Mouse (Mus musculus) CH12.LX (cell line): ENCODE data around the gene Ror1. TPM values are rescaled to one million over a fixed set of nuclear protein-coding genes. Genes with fewer than 3 reads are reported as not detected.

ENCODE experiments used
- DNase-seq: peaks from one replicate; pipeline ENCODE4 v3.0.0-alpha.2; 2013; ENCODE audit errors: extremely low read depth
- H3K27ac ChIP-seq: 2 replicates; pipeline ENCODE4 v1.5.1; 2012; ENCODE audit warnings: low read depth, mild to moderate bottlenecking, control low read depth, moderate library complexity; ENCODE audit not compliant: insufficient read depth
- H3K27me3 ChIP-seq: replicated peaks from 2 replicates; pipeline ENCODE3; 2012; ENCODE audit warnings: inconsistent platforms
- H3K36me3 ChIP-seq, 2 experiments: replicated peaks in 1 of 2; 2 replicates each; pipeline versions ENCODE3 to v1.6.1; 2012; ENCODE audit warnings: inconsistent platforms in 1 of 2, low read length in 1 of 2, mild to moderate bottlenecking in 1 of 2, mixed read lengths in 1 of 2, moderate library complexity in 1 of 2; ENCODE audit not compliant: control insufficient read depth in 1 of 2, insufficient read depth in 1 of 2
- H3K4me1 ChIP-seq, 2 experiments: 2 replicates each; pipeline ENCODE4 v1.6.1; 2012; ENCODE audit warnings: inconsistent platforms in 1 of 2, moderate library complexity in 1 of 2; ENCODE audit not compliant: insufficient read depth in 2 of 2, control insufficient read depth in 1 of 2
- H3K4me2 ChIP-seq: 2 replicates; pipeline ENCODE4 v1.6.1; 2012; ENCODE audit warnings: low read depth, mild to moderate bottlenecking, control low read depth; ENCODE audit not compliant: poor library complexity, insufficient read depth, severe bottlenecking
- H3K4me3 ChIP-seq, 3 experiments: fragments of 150-350 bp in 1 of 3; sonication (generic) in 1 of 3; replicated peaks in 1 of 3; 2 replicates each; pipeline versions ENCODE3 to v1.5.1; 2011 to 2012; ENCODE audit warnings: low read depth in 2 of 3, low read length in 2 of 3, mild to moderate bottlenecking in 2 of 3, moderate library complexity in 2 of 3, control low read depth in 1 of 3, improper control_type of control experiment in 1 of 3, inconsistent platforms in 1 of 3, mixed read lengths in 1 of 3; ENCODE audit not compliant: poor library complexity in 1 of 3
- H3K79me2 ChIP-seq: replicated peaks from 2 replicates; pipeline ENCODE4 v1.6.1; 2012; ENCODE audit warnings: mild to moderate bottlenecking, moderate library complexity; ENCODE audit not compliant: control insufficient read depth, poor library complexity, insufficient read depth, severe bottlenecking; ENCODE audit errors: extremely low read depth
- H3K9ac ChIP-seq: 2 replicates; pipeline ENCODE4 v1.6.1; 2012; ENCODE audit warnings: low read depth, mild to moderate bottlenecking, control low read depth, moderate library complexity; ENCODE audit not compliant: insufficient read depth
- H3K9me3 ChIP-seq: replicated peaks from 2 replicates; pipeline ENCODE3; 2012; ENCODE audit warnings: low read length, inconsistent platforms, mixed read lengths
- BHLHE40 ChIP-seq: IDR thresholded peaks from 2 replicates; pipeline ENCODE4 v1.6.1; 2011; ENCODE audit warnings: mild to moderate bottlenecking, low read depth, low read length, improper control_type of control experiment
- CHD1 ChIP-seq: IDR thresholded peaks from 2 replicates; pipeline ENCODE4 v1.6.1; 2012; ENCODE audit warnings: low read depth, low read length, improper control_type of control experiment, inconsistent platforms
- CHD2 ChIP-seq: IDR thresholded peaks from 2 replicates; pipeline ENCODE4 v1.6.1; 2011; ENCODE audit warnings: low read length, improper control_type of control experiment
- CTCF ChIP-seq, 2 experiments: IDR thresholded peaks in 1 of 2; conservative IDR thresholded peaks in 1 of 2; 2 replicates each; pipeline ENCODE4 v1.5.1; 2011 to 2012; ENCODE audit warnings: low read depth in 2 of 2, low read length in 2 of 2, improper control_type of control experiment in 1 of 2, inconsistent platforms in 1 of 2, mild to moderate bottlenecking in 1 of 2, moderate library complexity in 1 of 2
- E2F4 ChIP-seq: IDR thresholded peaks from 2 replicates; pipeline ENCODE4 v1.6.1; 2011; ENCODE audit warnings: low read depth, low read length, improper control_type of control experiment; ENCODE audit not compliant: insufficient replicate concordance
- EP300 ChIP-seq: IDR thresholded peaks from 2 replicates; pipeline ENCODE4 v1.6.1; 2011; ENCODE audit warnings: low read length, improper control_type of control experiment
- HCFC1 ChIP-seq: IDR thresholded peaks from 2 replicates; pipeline ENCODE4 v1.6.1; 2012; ENCODE audit warnings: low read depth, mild to moderate bottlenecking, inconsistent platforms, low read length, improper control_type of control experiment
- JUN ChIP-seq: IDR thresholded peaks from 2 replicates; pipeline ENCODE4 v1.6.1; 2011; ENCODE audit warnings: low read depth, mild to moderate bottlenecking, low read length, improper control_type of control experiment, moderate library complexity; ENCODE audit not compliant: insufficient read depth
- KAT2A ChIP-seq: IDR thresholded peaks from 2 replicates; pipeline ENCODE4 v1.6.1; 2012; ENCODE audit warnings: low read length, improper control_type of control experiment, inconsistent platforms; ENCODE audit not compliant: insufficient replicate concordance
- MAX ChIP-seq: IDR thresholded peaks from 2 replicates; pipeline ENCODE4 v1.6.1; 2011; ENCODE audit warnings: low read length, improper control_type of control experiment
- MAZ ChIP-seq: IDR thresholded peaks from 2 replicates; pipeline ENCODE4 v1.6.1; 2012; ENCODE audit warnings: low read depth, mild to moderate bottlenecking, inconsistent platforms, low read length, improper control_type of control experiment, moderate library complexity
- MEF2A ChIP-seq: IDR thresholded peaks from 2 replicates; pipeline ENCODE4 v1.6.1; 2014; ENCODE audit warnings: low read depth, mild to moderate bottlenecking, inconsistent platforms, low read length, improper control_type of control experiment, borderline replicate concordance
- MYC ChIP-seq: IDR thresholded peaks from 2 replicates; pipeline ENCODE4 v1.6.1; 2011; ENCODE audit warnings: low read depth, mild to moderate bottlenecking, improper control_type of control experiment, low read length
- POLR2A ChIP-seq: IDR thresholded peaks from 2 replicates; pipeline ENCODE4 v1.6.1; 2011; ENCODE audit warnings: low read depth, mild to moderate bottlenecking, improper control_type of control experiment, low read length
- RCOR1 ChIP-seq: conservative IDR thresholded peaks from 2 replicates; pipeline ENCODE4 v1.6.1; 2012; ENCODE audit warnings: low read depth, mild to moderate bottlenecking, inconsistent platforms, low read length, improper control_type of control experiment
- SIN3A ChIP-seq: IDR thresholded peaks from 2 replicates; pipeline ENCODE4 v1.6.1; 2012; ENCODE audit warnings: low read length, improper control_type of control experiment, inconsistent platforms
- TBP ChIP-seq: conservative IDR thresholded peaks from 2 replicates; pipeline ENCODE4 v1.6.1; 2011; ENCODE audit warnings: low read depth, low read length, improper control_type of control experiment
- TCF12 ChIP-seq: IDR thresholded peaks from 2 replicates; pipeline ENCODE4 v1.6.1; 2014; ENCODE audit warnings: low read depth, mild to moderate bottlenecking, inconsistent platforms, low read length, improper control_type of control experiment
- USF1 ChIP-seq: IDR thresholded peaks from 2 replicates; pipeline ENCODE4 v1.6.1; 2014; ENCODE audit warnings: low read depth, mild to moderate bottlenecking, inconsistent platforms, low read length, improper control_type of control experiment
- USF2 ChIP-seq: conservative IDR thresholded peaks from 2 replicates; pipeline ENCODE4 v1.6.1; 2011; ENCODE audit warnings: low read depth, low read length, improper control_type of control experiment
- ZC3H11A ChIP-seq: IDR thresholded peaks from 2 replicates; pipeline ENCODE4 v1.6.1; 2012; ENCODE audit warnings: low read depth, mild to moderate bottlenecking, inconsistent platforms, low read length, improper control_type of control experiment
- dilution Hi-C: fragments of 300-500 bp; cut with MboI; formaldehyde crosslinking; loops from 2 replicates; pipeline ENCODE4 v1.14.3; 2020; ENCODE audit warnings: low sequenced_read_pairs; ENCODE audit not compliant: extremely low pct_unique_long_range_greater_than_20kb, extremely low pct_ligation_motif_present
- in situ Hi-C: fragments of 300-500 bp; cut with MboI; formaldehyde crosslinking; loops from 3 replicates; pipeline ENCODE4 v1.14.3; 2019; ENCODE audit warnings: low sequenced_read_pairs, low pct_ligation_motif_present, low pct_unique_long_range_greater_than_20kb, mixed read lengths
- polyA plus RNA-seq: library from polyadenylated mRNA; unstranded; fragments of >175 nt; gene quantifications from 2 replicates; pipeline ENCODE4 v1.2.1, GENCODE M21; 2012; ENCODE audit warnings: low read depth; ENCODE audit not compliant: insufficient read length
- total RNA-seq, 2 experiments: library from RNA; depleted of rRNA; stranded (reverse); fragments of 300-350 nt in 1 of 2; fragments of >200 nt in 1 of 2; gene quantifications; 2 replicates each; pipeline ENCODE4 v1.2.3; 2012 to 2014

Ror1 gene
- total and polyA plus RNA-seq, 3 experiments, result not detected

DNA sequence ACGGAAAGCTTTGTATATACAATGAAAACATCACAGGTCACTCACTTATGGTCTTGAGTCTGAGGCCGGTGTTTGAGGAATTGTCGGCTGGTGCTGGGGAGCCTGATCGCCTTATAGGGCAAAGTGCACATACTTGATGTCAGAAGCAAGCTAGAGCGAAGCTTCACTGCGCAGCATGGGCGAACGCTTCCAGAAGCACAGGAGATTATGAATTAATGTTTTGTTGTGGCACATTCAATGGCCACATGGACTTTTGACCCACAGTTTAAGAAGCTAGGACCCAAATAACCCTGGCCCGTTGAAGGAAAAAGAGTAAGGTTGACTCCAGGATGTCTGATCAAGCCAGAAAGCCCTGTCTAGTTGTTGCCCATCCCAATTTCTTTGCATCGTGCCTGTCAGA, 138.2 kb downstream of the Ror1 start:
- dilution Hi-C loops, result no loop called here
- Histone ChIP-seq H3K4me1 (no peaks in the 10 kb centered on the region), H3K4me2 (no peak overlapping the region), H3K9ac (no peak overlapping the region), H3K4me3 (no peak overlapping the region), H3K27ac (no peak overlapping the region), H3K79me2 (no peaks in the 10 kb centered on the region), H3K9me3 (peaks cover 20% of the 10 kb centered on the region), H3K27me3 (no peaks in the 10 kb centered on the region), H3K36me3 (no peaks in the 10 kb centered on the region)
- no peak for TF ChIP-seq USF2
- TF ChIP-seq HCFC1, result no peak
- TF ChIP-seq MEF2A, result no peak
- no peak for TF ChIP-seq JUN
- TF ChIP-seq CHD1, result no peak
- TF ChIP-seq EP300, result no peak
- TF ChIP-seq KAT2A, result no peak
- in situ Hi-C loops, result no loop called here
- no peak for DNase-seq

DNA sequence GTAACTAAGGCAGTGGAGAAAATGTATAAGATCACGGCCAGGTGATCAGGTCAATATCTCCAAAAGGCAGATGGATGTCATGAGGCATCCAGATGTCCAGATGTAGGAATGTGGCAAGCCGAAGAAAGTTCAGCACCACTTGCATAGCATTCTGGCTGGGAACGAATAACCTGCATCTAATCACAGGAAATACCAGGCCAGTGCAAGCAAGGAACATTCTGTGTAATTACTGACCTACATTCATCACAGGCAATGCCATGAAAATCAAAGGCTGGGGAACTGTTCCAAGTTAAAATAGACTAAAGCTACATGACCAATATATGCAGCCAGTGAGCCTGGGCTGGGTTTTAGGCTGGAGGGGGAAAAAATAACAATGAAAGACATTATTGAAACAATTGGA, 140.7 kb downstream of the Ror1 start:
- in situ Hi-C loops, result no loop called here
- Histone ChIP-seq H3K27me3 (no peaks in the 10 kb centered on the region), H3K9ac (no peak overlapping the region), H3K4me1 (no peaks in the 10 kb centered on the region), H3K4me3 (no peak overlapping the region), H3K36me3 (no peaks in the 10 kb centered on the region)
- dilution Hi-C loops, result no loop called here
- no peak for TF ChIP-seq TBP
- TF ChIP-seq E2F4, result no peak
- no peak for TF ChIP-seq MYC
- TF ChIP-seq EP300, result no peak
- TF ChIP-seq JUN, result no peak
- no peak for TF ChIP-seq CHD2
- TF ChIP-seq USF1, result no peak
- no peak for TF ChIP-seq CTCF (conservative IDR thresholded peaks at IDR 0.05 in 1 of 2, IDR thresholded peaks at IDR 0.05 in 1 of 2; ENCODE audit: low read depth in 2 of 2, low read length in 2 of 2)
- TF ChIP-seq TCF12, result no peak
- no peak for TF ChIP-seq RCOR1
- no peak for TF ChIP-seq BHLHE40
- TF ChIP-seq POLR2A, result no peak
- no peak for TF ChIP-seq MAX
- no peak for TF ChIP-seq ZC3H11A
- TF ChIP-seq USF2, result no peak
- no peak for TF ChIP-seq MAZ
- no peak for TF ChIP-seq SIN3A
- TF ChIP-seq, all 38 proteins: peak for 0
- Histone ChIP-seq H3K79me2 (no peaks in the 10 kb centered on the region), H3K9me3 (peaks cover 19% of the 10 kb centered on the region), H3K27ac (no peak overlapping the region), H3K4me2 (no peak overlapping the region)
- no peak for DNase-seq
